ENCODE assay signal across 9 mouse cellular contexts in the genomic region with DNA sequence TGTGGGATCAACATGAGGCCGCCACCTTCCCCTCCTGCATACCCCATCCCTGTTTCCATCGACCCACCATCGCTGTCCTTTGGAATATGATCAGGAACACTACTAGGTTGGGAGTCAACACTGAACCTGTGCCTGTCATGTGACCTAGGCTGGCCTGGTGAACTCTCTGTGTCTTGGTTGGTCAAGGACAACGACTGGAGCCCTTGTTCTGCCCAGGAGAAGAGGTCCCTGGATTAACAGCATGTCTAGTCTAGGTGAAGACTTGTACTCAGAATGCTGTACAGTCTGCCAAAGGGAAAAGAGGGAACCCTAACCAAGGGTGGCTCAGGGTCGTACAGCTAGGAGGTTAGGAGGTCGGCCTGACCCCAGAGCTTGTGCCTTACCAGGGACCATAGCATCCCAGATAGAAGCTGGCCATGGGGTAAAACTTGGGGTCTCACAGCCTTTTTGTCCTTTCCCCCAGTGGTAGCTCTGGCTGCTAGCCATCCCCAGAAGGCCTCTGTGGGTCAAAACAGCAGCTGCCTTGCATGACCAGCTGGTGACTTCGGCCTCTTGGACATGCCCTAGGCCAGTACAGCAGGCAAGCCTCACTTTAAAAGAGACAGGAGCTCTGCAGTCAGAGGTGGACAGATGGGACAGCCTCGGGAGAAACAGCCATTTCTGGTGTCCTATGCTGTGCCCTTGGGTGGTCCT. TPM values are rescaled to one million over a fixed set of nuclear protein-coding genes. Genes with fewer than 3 reads are reported as not detected.
DNase-seq lines count a peak whose midpoint lies in the region; ATAC-seq and TF ChIP-seq lines count a peak whose summit lies in the region.
"Had no signal": no experiment of that assay in that cellular context is flagged by ENCODE, and none has a peak within 500 bp of the region (broad histone marks: within the 10 kb centered on the region; RNA-seq: fewer than 3 reads in every experiment).

No protein-coding gene starts in this region.

- H3K27me3 ChIP-seq in megakaryocyte, embryonic 14.5 days (replicated peaks) = no peaks in the 10 kb centered on the region
- no peaks in the 10 kb centered on the region for H3K27me3 ChIP-seq in heart, embryonic 15.5 days

- TF ChIP-seq CTCF in olfactory bulb, adult 2 months (IDR thresholded peaks at IDR 0.05; ENCODE audit: insufficient read depth, low read depth, low read length) = no peak

- no peak overlapping the region for H3K9ac ChIP-seq in heart, embryonic 15.5 days

- ATAC-seq in megakaryocyte, adult 5-6 weeks (ENCODE audit: poor library complexity, severe bottlenecking) = no peak
- ATAC-seq in heart, embryonic 15.5 days (replicated peaks; ENCODE audit: insufficient number of reproducible peaks, insufficient read depth, low FRiP score, low read depth) = no peak
- ATAC-seq in monocyte, adult 5-6 weeks (replicated peaks; ENCODE audit: insufficient number of reproducible peaks, low FRiP score, low TSS enrichment, poor library complexity, severe bottlenecking) = no peak
- ATAC-seq: activated CD4-positive, CD25-positive, alpha-beta regulatory T cell, adult 4 months had no signal

- H3K4me1 ChIP-seq in megakaryocyte, embryonic 14.5 days = peaks cover 90% of the 10 kb centered on the region
- peaks cover 35% of the 10 kb centered on the region for H3K4me1 ChIP-seq in heart, embryonic 15.5 days (replicated peaks)
- peaks cover 53% of the 10 kb centered on the region for H3K4me1 ChIP-seq in olfactory bulb, adult 2 months (ENCODE audit: control insufficient read depth, insufficient read depth, low read length)

- DNase-seq in kidney, postnatal 14 days = peak; percentile 39
- no peak for DNase-seq in left cerebral cortex, postnatal 10 days (ENCODE audit: extremely low spot score in 1 of 2, low spot score in 2 of 2)
- DNase-seq in lung, postnatal 10 days = no peak

- 72% methylated on average over 8 of the region's 8 CpGs for WGBS in heart, embryonic 15.5 days
- WGBS in olfactory bulb, adult 2 months = 88% methylated on average over 8 of the region's 8 CpGs

- TF ChIP-seq POLR2A in olfactory bulb, adult 2 months (IDR thresholded peaks at IDR 0.05; ENCODE audit: insufficient read depth, low read depth, low read length) = no peak

- no peak overlapping the region for H3K4me2 ChIP-seq in heart, embryonic 15.5 days

- H3K4me3 ChIP-seq in megakaryocyte, embryonic 14.5 days (replicated peaks) = peak overlapping the region; percentile 93
- H3K4me3 ChIP-seq in heart, embryonic 15.5 days = no peak overlapping the region
- no peak overlapping the region for H3K4me3 ChIP-seq in olfactory bulb, adult 2 months (ENCODE audit: insufficient read depth, low read depth, low read length)

- H3K36me3 ChIP-seq in megakaryocyte, embryonic 14.5 days (replicated peaks; ENCODE audit: low read length) = peaks cover 27% of the 10 kb centered on the region
- H3K36me3 ChIP-seq in heart, embryonic 15.5 days = no peaks in the 10 kb centered on the region

- intact Hi-C loops in left cerebral cortex, postnatal 10 days (cut with DNase I) = no loop called here

- H3K9me3 ChIP-seq in megakaryocyte, embryonic 14.5 days = no peaks in the 10 kb centered on the region
- H3K9me3 ChIP-seq in heart, embryonic 15.5 days (replicated peaks) = no peaks in the 10 kb centered on the region

- H3K27ac ChIP-seq in heart, embryonic 15.5 days = peak overlapping the region; percentile 95
- 0 out of 2 replicates have a peak overlapping the region, but pooled peaks have one; percentile 6 for H3K27ac ChIP-seq in olfactory bulb, adult 2 months (ENCODE audit: insufficient read depth, low read depth, low read length)

RNA-seq across cellular contexts. Expression of gene 1700001O22Rik, which starts 30.0 kb away (rescaled TPM):
- polyA plus RNA-seq in megakaryocyte, embryonic 14.5 days (2012; ENCODE audit: insufficient read depth, low replicate concordance) = not detected in 2 replicates
- not detected in 2 replicates for total RNA-seq in megakaryocyte, adult 5-6 weeks (2015)
- 0.45 TPM in 1 of 2 replicates, not detected in the other for total RNA-seq in megakaryocyte, adult 5-6 weeks (2017)
- polyA plus RNA-seq in heart, embryonic 15.5 days (2015; fragmentation: Nextera tagmentation; extraction: Ambion mirVana) = 2.1 and 2.6 TPM in 2 replicates
- not detected in 2 replicates for polyA plus RNA-seq in olfactory bulb, adult 2 months (2012; ENCODE audit: insufficient read depth, insufficient read length, low replicate concordance, missing spikeins)
- total RNA-seq in monocyte, adult 5-6 weeks (2017) = 0.68 TPM in 1 of 3 replicates, not detected in the others
- total RNA-seq in left cerebral cortex, postnatal 10 days (2021) = 1 to 10 TPM; 2.1 to 2.3 TPM

RNA-seq across cellular contexts. Expression of gene Ntmt1, which starts 34.2 kb away (rescaled TPM):
- 10.3 and 36.9 TPM in 2 replicates for polyA plus RNA-seq in megakaryocyte, embryonic 14.5 days (2012; ENCODE audit: insufficient read depth, low replicate concordance)
- 4.1 and 9.5 TPM in 2 replicates for total RNA-seq in megakaryocyte, adult 5-6 weeks (2015)
- 7.9 TPM in 2 replicates for total RNA-seq in megakaryocyte, adult 5-6 weeks (2017)
- polyA plus RNA-seq in heart, embryonic 15.5 days (2015; fragmentation: Nextera tagmentation; extraction: Ambion mirVana) = 75.8 and 77.2 TPM in 2 replicates
- not detected in 2 replicates for polyA plus RNA-seq in olfactory bulb, adult 2 months (2012; ENCODE audit: insufficient read depth, insufficient read length, low replicate concordance, missing spikeins)
- total RNA-seq in monocyte, adult 5-6 weeks (2017) = 7.1 to 15.9 TPM (median 9.9 TPM) in 3 replicates
- total RNA-seq in left cerebral cortex, postnatal 10 days (2021) = 10 to 100 TPM; 49.6 to 52.9 TPM

RNA-seq across cellular contexts. Expression of gene Asb6, which starts 56.7 kb away (rescaled TPM):
- polyA plus RNA-seq in megakaryocyte, embryonic 14.5 days (2012; ENCODE audit: insufficient read depth, low replicate concordance) = 14.8 and 21.5 TPM in 2 replicates
- total RNA-seq in megakaryocyte, adult 5-6 weeks (2015) = 4.3 and 6.1 TPM in 2 replicates
- total RNA-seq in megakaryocyte, adult 5-6 weeks (2017) = 12.6 and 17.1 TPM in 2 replicates
- 17.2 and 22.4 TPM in 2 replicates for polyA plus RNA-seq in heart, embryonic 15.5 days (2015; fragmentation: Nextera tagmentation; extraction: Ambion mirVana)
- not detected in 2 replicates for polyA plus RNA-seq in olfactory bulb, adult 2 months (2012; ENCODE audit: insufficient read depth, insufficient read length, low replicate concordance, missing spikeins)
- total RNA-seq in monocyte, adult 5-6 weeks (2017) = 20.4 to 45.6 TPM (median 27.7 TPM) in 3 replicates
- total RNA-seq in left cerebral cortex, postnatal 10 days (2021) = 10 to 100 TPM; 32.1 to 32.9 TPM
